Mouse (Mus musculus): ENCODE data around the gene Radil.
A peak's percentile ranks its signal among the peaks of the same experiment; 100 is the strongest.

Radil gene

GRCm38 (mm10) chr5:142550706-142551652 is at the start of gene Radil:
Gene Radil (minus strand): TSS chr5:142551098.
- peak; percentile 99 for DNase-seq

GRCm38 (mm10) chr5:142597648-142598390 is 46.9 kb upstream of the Radil start:
- no peak for DNase-seq

GRCm38 (mm10) chr5:142596723-142597122 is 45.8 kb upstream of the Radil start:
- no peak for DNase-seq

- peak; percentile 38 for DNase-seq
Observed at GRCm38 (mm10) chr5:142595698-142596097, 44.8 kb upstream of the Radil start.

- DNase-seq: no peak
Observed at GRCm38 (mm10) chr5:142590953-142591616, 40.2 kb upstream of the Radil start.

GRCm38 (mm10) chr5:142583616-142584126 is 32.8 kb upstream of the Radil start:
- DNase-seq: peak; percentile 50

- DNase-seq: peak; percentile 67
Observed at GRCm38 (mm10) chr5:142581517-142581916, 30.6 kb upstream of the Radil start.

GRCm38 (mm10) chr5:142578192-142578591 is 27.3 kb upstream of the Radil start:
- no peak for DNase-seq

- peak; percentile 50 for DNase-seq
Observed at GRCm38 (mm10) chr5:142576832-142577231, 25.9 kb upstream of the Radil start.

GRCm38 (mm10) chr5:142574323-142575057 is 23.6 kb upstream of the Radil start:
- no peak for DNase-seq

GRCm38 (mm10) chr5:142564606-142565005 is 13.7 kb upstream of the Radil start:
- no peak for DNase-seq

GRCm38 (mm10) chr5:142560261-142560660 is 9.4 kb upstream of the Radil start:
- no peak for DNase-seq

GRCm38 (mm10) chr5:142557397-142558067 is 6.6 kb upstream of the Radil start:
- DNase-seq: peak; percentile 95

- no peak for DNase-seq
Observed at GRCm38 (mm10) chr5:142556721-142557120, 5.8 kb upstream of the Radil start.

GRCm38 (mm10) chr5:142555866-142556265 is 5.0 kb upstream of the Radil start:
- DNase-seq: no peak

GRCm38 (mm10) chr5:142549961-142550705 is 765 bp downstream of the Radil start:
- peak; percentile 54 for DNase-seq

GRCm38 (mm10) chr5:142549441-142549840 is 1.5 kb downstream of the Radil start:
- DNase-seq: no peak

- no peak for DNase-seq
Observed at GRCm38 (mm10) chr5:142547066-142547465, 3.8 kb downstream of the Radil start.

GRCm38 (mm10) chr5:142546344-142546743 is 4.6 kb downstream of the Radil start:
- no peak for DNase-seq

GRCm38 (mm10) chr5:142545014-142545795 is 5.7 kb downstream of the Radil start:
- no peak for DNase-seq
